Mouse (Mus musculus): ENCODE measurements around the gene Atad3a. TPM values are rescaled to one million over a fixed set of nuclear protein-coding genes. Genes with fewer than 3 reads are reported as not detected.
"Not testable (repeated sequence)": the region's sequence is repeated elsewhere in the genome, so short reads cannot be mapped to it uniquely, and the experiment has no call there.

Gene Atad3a
- 78.3 and 91.6 TPM in 2 replicates for polyA plus RNA-seq (2012; rRNA removed)

DNA sequence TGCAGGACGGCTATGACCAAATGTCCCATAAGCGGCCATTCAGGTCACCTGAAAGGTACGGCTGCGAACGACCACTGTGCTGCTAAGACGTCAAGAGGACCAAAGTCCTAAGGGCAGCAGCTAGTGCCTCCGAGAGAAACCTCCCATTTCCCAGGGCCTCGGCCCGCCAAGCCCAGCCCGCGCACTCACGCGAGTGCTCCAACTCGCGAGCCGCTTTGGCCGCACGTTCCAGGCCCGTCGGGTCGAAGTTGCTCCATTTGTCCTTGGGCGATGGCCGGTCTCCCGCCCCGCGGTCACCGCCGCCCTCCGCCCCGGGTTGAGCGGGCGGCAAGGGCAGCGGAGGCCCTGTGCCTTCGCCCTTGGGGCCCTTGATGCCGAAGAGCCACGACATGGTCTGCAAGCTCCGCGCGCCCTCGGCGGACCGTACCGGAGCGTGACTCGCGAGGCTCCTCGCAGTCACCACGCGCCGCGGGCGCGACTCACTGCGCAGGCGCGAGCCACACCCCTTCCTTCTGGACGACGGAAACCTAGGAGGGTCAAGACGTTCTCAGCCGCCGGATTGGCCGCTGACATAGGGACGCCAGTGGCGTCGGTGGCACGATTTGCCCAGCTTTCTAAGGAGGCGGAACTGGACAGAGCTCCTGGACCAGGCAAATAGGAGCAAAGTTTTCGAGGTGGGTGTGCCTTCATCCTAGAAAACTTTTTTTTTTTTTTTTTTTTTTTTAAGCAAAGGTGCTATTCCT, at the start of gene Atad3a:
Atad3a (minus strand) TSS at position 481 of the 743 bp plus-strand sequence.
- 1% methylated on average over 68 of the region's 68 CpGs for WGBS
- peak; percentile 67 for DNase-seq (ENCODE audit: low read depth, low spot score)

DNA sequence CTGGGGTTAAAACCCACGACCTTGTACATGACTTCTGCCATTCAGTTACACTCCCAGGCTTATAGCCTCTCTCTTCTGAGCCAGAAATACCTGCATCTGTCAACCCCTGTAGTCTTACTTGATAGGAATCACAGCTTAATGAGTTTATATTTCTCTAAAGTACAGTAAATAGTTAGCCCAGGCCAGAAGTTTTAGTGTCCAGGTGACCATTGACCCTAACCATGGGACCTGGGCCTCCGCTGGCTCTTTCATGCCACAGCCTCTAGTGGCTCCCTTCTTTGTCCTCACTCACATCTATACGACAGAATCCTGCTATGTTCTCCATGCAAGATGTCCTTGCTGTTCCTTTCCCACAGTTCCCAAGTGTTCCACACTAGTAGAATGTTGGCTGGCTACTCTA, 46.9 kb upstream of the Atad3a start:
- WGBS: 83% methylated on average over 3 of the region's 3 CpGs
- DNase-seq (ENCODE audit: low read depth, low spot score): no peak

DNA sequence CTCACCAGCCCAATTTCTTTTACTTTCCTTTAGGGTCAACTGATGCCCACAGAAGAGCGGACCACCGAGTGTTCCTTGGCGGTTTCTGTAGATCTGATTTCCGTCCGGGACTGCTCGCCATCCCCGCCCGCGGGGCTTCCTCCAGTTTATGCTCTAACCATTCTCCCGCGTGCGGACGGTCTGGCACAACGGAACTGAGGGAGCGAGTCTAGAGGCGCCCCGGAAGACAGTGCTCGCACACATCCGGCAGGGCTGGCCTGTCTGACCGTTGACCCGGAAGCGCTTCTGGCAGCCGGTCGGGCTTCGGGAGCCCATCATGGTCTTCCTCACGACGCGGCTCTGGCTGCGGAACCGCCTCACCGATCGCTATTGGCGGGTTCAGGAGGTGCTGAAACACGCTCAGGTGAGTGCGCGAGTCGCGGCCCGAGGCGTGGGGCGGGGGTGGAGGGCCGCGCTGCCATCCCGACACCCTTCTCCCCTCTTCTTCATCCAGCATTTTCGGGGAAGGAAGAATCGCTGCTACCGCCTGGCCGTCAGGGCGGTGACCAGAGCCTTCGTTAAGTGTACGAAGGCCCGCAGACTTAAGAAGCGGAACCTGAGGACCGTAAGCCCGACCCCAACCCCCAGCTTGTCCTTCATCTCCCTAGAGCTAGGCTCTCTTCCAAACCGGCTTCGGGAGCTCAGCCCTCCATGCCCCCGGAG, 42.6 kb upstream of the Atad3a start:
- under 1% methylated on average over 58 of the region's 58 CpGs for WGBS
- peak; percentile 68 for DNase-seq (ENCODE audit: low read depth, low spot score)

DNA sequence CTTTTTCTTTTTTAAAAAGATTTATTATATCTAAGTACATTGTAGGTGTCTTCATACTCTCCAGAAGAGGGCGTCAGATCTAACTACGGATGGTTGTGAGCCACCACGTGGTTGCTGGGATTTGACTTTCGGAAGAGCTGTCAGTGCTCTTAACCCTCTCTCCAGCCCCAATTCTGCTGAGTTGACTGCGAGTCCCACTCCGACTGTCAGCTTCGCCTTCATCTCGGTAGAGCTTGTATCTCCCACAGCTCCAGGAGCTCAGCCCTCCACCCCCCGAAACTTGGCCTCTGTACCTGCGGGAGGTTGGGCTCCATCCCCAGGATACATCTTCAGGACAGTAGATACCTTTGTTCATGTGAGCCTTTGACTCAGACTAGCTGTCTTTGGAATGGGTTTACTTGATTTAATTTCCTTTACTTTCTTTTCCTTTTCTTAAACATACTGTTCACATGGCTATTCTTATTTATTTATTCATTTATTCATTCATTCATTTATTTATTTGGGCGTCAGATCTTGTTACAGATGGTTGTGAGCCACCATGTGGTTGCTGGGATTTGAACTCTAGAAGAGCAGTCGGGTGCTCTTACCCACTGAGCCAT, 41.9 kb upstream of the Atad3a start, which contains the start of gene Mrpl20:
Mrpl20 (plus strand) TSS at position 138 of the 599 bp plus-strand sequence.
- no peak for DNase-seq (ENCODE audit: low read depth, low spot score)
- 10% methylated on average over 12 of the region's 12 CpGs for WGBS

DNA sequence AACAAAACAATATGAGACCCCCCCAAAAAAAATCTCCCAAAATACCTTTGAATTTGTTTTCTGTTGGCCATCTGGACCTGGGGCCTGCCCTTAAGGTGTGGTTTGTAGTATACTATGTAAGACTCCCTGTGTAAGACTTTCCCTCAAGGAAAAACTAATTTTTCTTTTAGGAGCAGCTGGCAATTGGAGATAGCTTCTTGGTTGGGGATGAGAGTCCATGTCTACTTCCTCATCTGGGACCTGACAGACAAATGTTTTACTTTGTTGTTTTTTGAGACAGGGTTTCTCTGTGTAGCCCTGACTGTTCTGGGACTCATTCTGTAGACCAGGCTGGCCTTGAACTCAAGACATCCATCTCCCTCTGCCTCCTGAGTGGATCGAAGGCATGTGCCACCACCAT, 41.2 kb upstream of the Atad3a start:
- 100% methylated on average over 1 of the region's 1 CpGs for WGBS
- DNase-seq (ENCODE audit: low read depth, low spot score): no peak

DNA sequence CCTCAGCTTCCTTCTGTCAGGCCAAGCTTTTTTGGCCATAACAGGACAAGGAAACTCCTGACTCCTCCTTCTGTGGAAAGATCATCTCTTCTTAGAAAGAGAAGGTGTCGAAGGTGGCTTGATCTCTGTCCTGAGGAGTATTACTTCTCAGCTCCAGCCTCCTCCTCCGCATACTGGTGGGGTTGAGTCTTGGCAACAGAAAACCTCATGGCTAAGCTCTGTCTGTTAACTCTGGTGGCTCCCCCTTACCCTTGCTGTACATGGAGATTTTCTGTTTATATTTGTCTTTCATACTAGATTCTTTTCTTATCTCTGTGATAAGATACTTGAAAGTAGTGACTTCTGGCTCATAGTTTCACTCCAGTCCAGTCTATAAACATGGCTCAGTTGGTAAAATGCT, 32.8 kb upstream of the Atad3a start:
- no peak for DNase-seq (ENCODE audit: low read depth, low spot score)
- WGBS: 76% methylated on average over 2 of the region's 2 CpGs

DNA sequence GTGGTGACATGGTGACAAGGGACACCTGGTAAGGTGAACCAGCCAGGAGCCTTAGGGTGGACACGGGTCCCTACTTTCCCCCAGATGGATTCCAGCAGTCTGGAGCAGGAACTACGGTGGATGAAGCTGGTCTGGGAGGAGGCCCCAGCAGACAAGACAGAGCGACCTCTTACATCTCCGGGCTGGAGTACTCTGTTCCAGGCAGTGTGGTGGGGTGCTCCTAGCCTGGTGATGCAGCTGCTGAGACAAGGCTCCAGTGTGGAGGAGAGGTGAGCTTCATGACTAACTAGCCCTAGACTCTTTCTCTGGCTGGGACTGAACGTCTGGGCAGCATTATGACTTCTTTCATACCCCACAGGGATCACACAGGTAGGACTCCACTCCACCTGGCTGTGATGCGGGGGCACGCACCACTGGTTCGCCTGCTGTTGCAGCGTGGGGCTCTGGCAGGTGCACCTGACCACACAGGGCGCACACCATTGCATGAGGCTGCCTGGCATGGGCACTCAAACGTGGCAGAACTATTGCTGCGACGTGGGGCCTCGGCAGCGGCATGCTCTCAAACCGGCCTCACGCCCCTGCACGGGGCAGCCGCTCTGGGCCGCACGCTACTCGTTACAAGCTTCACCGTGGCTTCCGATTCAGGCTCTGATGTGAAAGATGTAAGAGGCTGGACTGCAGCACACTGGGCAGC, 30.5 kb upstream of the Atad3a start:
- DNase-seq (ENCODE audit: low read depth, low spot score): no peak
- WGBS: 79% methylated on average over 24 of the region's 24 CpGs

DNA sequence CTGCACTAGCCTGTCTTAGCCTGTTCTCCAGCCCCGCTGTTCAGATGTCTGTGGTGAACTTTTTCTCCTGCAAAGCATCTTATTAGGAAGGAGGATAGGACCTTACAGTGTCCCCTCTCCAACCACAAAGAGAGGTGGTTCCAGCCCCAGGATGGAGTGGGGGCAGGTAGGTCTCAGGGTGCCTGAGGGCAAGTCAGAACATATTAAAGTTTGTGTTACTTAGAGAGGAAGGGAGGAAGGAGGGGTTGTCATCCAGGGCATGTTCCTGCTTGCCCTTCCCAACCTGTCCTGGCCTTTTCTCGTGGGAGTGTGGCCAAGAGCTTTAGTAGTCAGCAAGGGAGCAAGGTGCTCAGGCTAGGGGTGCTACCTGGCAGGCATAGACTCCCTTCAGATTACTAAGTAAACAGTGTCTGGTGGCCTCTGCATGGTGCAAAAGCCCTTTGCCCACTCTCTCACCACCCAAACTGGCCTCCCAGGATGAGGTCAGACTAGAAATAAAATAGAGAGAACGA, 29.8 kb upstream of the Atad3a start:
- DNase-seq (ENCODE audit: low read depth, low spot score): no peak
- WGBS: 46% methylated on average over 3 of the region's 3 CpGs

DNA sequence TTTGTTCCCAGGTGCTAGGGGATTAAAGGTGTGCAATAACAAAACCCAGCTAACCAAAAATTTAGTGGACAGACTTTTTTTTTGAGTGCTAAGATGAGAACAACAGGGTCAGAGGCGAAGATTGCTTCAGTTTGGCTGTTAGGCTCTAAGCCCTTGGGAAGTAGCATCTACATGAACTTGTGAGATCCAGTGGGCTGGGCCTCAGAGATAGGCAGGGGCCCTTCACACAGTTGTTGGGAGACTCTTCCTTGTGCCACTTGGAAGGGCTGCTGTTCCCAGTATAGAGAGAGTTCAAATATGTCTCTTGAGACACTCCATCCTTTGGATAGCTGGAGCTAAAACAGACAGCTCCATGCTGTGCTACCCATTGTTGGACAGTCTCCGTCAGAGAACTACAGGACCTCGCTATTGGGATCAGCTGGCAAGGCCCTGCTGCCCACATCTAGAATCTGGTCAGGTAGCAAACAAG, 29.2 kb upstream of the Atad3a start, which contains the start of gene Ankrd65:
Ankrd65 (plus strand) TSS at position 419 of the 469 bp plus-strand sequence.
- WGBS: 90% methylated on average over 3 of the region's 3 CpGs
- no peak for DNase-seq (ENCODE audit: low read depth, low spot score)

DNA sequence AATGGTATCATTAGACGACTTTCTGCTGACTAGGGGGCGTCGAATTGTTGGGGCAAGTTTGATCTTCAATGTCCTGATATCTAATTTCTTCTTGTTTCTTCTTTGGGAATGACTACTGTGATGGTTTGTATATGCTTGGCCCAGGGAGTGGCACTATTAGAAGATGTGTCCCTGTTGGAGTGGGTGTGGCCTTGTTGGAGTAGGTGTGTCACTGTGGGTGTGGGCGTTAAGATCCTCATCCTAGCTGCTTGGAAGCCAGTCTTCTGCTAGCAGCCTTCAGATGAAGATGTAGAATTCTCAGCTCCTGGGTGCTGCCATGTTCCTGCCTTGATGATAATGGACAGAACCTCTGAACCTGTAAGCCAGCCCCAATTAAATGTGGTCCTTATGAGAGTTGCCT, 27.9 kb upstream of the Atad3a start:
- not testable (repeated sequence) for DNase-seq (ENCODE audit: low read depth, low spot score)
- WGBS: 75% methylated on average over 4 of the region's 4 CpGs

DNA sequence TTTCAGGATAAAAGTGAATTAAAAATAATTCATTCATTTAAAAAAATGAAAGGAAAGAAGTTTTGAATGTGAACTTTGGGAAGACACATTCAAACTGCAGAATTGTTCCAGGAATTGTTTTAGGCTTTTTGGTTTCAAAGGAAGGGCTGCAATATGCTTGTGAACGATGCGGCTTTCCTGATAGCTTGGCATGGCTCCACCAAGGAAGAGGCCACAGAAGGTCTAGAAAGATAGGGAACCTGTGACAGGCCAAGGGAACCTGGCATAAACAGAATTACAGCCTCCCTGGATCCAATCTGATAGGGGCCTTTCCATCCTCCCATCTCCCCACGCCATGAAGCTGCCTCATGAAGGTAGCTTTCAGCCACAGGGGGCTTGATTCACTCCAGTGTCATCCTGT, 27.4 kb upstream of the Atad3a start:
- no peak for DNase-seq (ENCODE audit: low read depth, low spot score)
- 56% methylated on average over 3 of the region's 3 CpGs for WGBS

DNA sequence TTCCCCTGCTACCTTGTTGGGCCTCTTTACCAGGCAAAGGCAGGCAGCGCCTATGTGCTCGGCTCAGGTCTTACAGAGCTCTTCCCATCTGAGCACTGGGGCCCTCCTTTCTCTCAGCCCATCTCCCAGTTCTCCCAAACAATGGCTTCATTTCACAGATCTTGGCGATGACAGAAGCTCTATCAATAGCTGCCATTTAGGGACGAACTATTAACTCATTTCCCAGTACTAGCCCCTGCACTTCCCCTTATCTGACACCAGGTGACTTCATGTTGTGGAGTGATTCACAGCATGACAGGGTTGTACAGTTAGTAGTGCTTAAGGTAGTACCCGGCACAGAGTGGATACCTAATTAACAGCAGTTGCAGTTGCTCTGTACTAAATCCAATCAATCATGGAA, 24.9 kb upstream of the Atad3a start, which contains the start of gene Tmem88b:
Tmem88b (minus strand) TSS at position 56 of the 400 bp plus-strand sequence.
- no peak for DNase-seq (ENCODE audit: low read depth, low spot score)
- whole genome bisulfite sequencing: 80% methylated on average over 5 of the region's 5 CpGs

DNA sequence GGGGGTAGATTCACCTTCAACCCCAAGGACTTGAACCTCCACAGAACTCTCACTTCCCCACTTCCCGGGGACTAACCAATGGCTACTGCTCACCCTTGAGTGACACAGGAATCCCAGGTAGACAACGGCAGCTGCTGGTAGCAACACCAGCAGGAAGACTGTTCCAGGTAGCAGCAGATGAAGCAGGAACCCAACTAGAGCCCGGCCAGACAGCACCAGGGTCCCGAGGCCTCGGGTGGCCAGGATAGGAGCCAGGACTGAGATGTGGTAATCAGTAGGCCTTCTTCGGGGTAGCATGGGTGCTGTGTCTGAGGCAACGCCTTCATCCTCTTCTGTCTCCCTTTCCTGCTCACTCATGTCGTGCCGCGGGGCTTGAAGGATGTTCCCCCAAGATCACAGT, 24.4 kb upstream of the Atad3a start:
- DNase-seq (ENCODE audit: low read depth, low spot score): no peak
- WGBS: 87% methylated on average over 10 of the region's 10 CpGs

DNA sequence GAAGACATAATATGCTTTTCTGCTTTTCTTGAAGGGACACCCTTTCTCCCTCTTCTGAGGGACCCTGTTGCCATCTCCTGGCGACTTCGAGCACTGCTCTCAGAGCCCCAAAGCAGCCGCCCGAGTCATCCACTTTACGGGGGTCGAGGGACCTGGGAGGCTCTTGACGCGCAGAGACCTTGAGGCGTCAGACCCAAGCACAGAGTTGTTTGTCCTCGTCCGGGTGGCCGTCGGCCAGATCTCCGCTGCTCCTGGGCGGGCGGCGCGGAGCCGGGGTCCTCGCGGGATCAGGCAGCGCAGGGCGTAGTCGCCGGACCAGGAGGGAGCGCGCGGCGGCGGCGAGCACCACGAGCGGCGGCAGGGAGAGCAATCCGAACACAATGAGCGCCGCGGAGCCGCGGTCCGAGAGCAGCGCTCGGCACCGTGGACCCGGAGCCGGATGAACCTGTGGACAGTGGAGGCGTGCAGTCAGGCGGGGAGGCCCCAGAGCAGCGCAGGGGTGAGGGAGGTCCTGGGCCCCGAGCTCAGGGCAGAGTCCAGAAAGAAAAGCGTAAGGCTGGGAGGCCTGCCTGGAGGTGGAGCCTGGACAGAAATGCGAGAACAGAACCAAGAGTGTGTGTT, 23.3 kb upstream of the Atad3a start:
- no peak for DNase-seq (ENCODE audit: low read depth, low spot score)
- WGBS: under 1% methylated on average over 52 of the region's 52 CpGs

DNA sequence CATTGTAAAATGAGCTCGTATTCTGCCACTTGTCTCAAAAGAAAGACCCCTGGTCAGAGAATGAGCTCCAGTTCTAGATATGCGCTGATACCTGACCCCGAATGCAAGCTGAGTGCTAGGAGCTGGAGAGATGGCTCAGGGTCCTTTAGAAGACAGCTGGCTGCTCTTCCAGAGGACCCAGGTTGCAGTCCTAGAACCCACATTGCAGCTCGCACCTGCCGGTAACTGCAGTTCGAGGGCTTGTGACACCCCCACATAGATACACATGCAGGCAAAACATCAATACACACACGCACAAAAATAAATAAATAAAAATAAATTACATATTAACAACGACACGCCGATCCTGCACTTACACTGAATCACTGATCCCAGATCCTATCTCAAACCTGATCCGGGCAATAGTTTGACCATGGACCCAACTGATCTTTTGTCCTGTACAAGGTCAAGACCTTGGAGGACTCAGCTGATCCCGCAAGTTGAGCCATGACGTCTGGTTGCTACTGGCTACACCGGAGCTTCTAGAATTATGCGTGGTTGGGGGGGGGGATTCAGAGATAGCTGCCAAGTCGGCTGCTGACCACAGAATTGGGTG, 22.7 kb upstream of the Atad3a start:
- WGBS: 23% methylated on average over 16 of the region's 16 CpGs
- DNase-seq (ENCODE audit: low read depth, low spot score): no peak

DNA sequence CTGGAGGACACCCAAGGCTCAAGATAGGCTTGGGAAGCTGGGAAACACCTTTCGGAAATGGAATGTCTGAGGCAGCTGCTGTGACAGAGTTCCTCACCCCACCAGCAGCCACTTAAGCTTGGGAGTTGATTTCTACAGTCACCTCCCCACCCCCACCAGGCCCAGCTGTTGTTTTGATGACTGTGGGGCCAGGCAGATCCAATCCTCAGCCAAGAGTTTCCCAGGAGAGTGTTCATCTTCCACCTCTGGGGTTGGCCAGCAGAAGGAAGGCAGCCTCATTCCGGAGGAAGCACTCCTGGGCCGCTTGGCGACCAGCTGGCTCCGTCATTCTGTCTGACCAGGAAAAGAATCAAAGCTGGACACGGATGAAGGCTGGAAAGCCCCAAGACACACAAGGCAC, 20.0 kb upstream of the Atad3a start:
- no peak for DNase-seq (ENCODE audit: low read depth, low spot score)
- 40% methylated on average over 6 of the region's 6 CpGs for WGBS

DNA sequence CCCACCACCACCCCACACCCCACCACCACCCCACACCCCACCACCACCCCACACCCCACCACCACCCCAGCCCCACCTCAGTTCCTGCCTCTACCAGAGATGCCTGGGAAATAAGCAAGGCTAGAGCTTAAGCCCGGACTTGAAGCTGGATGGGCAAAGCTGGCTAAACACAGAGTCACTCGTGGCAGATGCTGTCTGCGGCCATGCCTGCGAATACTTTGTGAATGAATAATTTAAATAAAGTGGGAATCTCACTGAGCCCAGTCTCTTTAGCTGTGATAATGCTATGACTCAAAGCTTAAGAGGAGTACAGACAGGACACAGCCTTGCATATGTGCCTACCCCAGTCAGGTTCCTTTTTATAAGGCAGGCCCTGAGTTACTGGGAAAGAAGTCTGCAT, 18.6 kb upstream of the Atad3a start:
- 78% methylated on average over 4 of the region's 4 CpGs for WGBS
- no peak for DNase-seq (ENCODE audit: low read depth, low spot score)

DNA sequence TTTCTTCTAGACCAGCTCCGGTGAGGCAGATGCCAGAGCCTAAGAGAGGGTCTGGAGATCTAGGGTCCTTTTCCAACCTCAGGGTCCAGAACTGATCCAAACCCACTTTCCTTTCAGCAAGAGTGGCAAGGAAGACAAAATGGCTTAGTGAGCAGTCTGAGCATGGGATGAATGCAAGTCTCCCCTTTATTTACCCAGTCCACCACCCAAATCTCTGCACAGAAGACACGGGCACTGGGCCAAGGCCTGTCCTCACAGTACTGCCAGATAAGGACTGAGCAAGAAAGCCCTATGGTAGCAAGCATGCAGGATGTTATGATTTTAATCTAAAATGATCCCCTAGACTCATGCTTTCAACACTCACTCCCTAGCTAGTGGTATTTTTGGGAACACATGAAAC, 16.9 kb upstream of the Atad3a start:
- no peak for DNase-seq (ENCODE audit: low read depth, low spot score)
- 75% methylated on average over 2 of the region's 2 CpGs for WGBS
